Mouse (Mus musculus) large intestine, adult 2 months (tissue): ENCODE results near the gene Zbtb20. TPM values are rescaled to one million over a fixed set of nuclear protein-coding genes. Genes with fewer than 3 reads are reported as not detected.

ENCODE experiments used
- DNase-seq: peaks from one replicate; pipeline ENCODE4 v3.0.0-alpha.2; 2012; ENCODE audit warnings: low read depth, low spot score
- WGBS: fragments of 180-500 bp; shearing (Covaris S2); methylation state at CpG from one replicate; pipeline ENCODE4 v1.1.7; 2018; 5-methylcytosine and 5-hydroxymethylcytosine counted together
- polyA plus RNA-seq: library from polyadenylated mRNA; depleted of rRNA; stranded (reverse); fragments of >200 nt; gene quantifications from 2 replicates; pipeline ENCODE4 v1.2.3, GENCODE M21; 2012

Zbtb20 gene
- polyA plus RNA-seq, 1 experiment: 2.9 TPM

DNA sequence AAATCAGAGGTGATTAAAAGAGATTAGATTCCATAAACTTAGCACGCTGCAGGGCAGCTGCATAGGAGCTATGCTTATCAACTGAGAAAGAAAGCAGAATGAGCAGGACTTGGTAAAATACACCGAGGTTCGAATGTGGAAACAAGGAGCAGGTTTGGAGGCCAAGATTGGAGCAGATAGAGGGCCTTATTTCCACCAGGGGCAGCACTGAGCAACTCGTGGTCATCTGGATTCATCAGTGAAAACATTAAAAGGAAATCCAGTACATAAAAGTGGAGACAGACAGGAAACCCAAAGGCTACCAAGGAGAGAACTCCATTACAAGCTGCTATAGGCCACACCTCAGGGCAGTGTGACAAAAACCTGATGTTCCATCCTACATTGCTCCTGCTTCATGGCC, 686.3 kb downstream of the Zbtb20 start:
- no peak for DNase-seq
- WGBS: 83% methylated on average over 4 of the region's 4 CpGs

DNA sequence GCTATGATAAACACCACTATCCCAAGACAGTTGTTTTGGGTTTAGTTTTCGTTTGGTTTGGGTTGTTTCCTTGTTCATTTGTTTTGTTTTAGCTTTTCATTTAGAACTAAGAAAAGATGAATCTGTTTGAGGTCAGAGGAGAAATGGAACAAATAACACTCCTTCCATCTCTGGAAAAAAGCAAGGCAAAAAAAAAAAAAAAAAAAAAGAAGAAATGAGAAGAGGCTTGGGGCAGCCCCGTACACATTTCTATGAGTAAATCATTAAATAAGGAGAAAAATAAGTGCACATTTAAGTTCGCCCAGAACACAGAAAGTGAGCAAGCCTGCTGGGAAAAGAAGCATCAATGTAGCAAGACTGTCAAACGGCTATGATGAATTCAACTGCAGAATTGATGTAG, 690.2 kb downstream of the Zbtb20 start:
- WGBS: 72% methylated on average over 4 of the region's 4 CpGs

DNA sequence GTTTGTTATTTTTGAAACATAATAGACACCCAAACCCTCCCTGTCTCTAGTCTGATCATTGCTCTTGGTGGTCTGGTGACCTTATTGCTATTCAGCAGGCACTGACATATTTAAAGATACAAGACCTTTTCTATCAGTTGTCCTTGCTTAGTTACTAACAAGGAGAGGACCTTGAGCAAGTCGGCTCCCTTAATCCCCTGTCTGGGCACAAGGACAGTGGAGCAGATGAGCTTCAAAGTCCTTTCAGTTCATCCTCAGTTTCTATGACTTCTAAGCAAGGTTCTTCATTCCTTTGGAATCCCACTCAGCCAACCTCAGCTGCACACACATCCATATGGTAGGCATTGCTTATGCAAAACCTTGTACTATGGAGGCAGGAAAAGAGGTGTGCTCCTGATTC, 690.8 kb downstream of the Zbtb20 start:
- WGBS: 76% methylated on average over 1 of the region's 1 CpGs
- no peak for DNase-seq

More for the DNA sequence above, 690.2 kb downstream of the Zbtb20 start:
- no peak for DNase-seq

DNA sequence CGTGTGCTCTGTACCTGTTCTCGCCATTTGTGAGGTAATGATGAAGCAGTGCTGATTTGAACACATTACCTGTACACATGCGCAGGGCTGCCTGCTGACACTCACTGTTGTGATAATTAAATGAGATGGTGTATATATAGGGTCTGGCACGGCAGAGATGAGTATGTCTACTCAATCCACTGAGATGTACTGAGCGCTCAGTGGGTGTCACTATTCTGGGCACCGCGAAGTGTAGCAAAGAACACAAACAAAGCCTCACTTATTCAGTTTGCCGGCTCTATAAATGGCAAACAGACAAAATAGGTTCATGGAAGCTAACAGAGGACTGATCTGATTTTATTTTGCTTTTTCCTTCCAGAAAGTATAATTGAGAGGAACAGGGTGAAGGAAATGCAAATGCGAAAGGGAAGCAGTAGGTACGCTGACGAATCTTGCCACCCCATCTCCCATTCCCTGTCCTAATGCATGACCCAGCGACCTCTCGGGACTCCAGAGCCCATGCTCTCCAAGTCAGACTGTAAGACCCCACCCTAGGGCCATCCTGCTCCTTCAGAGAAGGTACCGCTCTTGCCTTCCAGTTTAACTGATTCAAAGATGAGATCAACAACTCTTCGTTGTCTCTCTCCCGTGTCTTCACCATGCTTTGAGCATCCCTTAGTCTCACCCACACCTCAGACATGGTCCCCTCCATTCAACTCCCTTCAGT, 695.8 kb downstream of the Zbtb20 start:
- WGBS: 91% methylated on average over 16 of the region's 16 CpGs
- no peak for DNase-seq

DNA sequence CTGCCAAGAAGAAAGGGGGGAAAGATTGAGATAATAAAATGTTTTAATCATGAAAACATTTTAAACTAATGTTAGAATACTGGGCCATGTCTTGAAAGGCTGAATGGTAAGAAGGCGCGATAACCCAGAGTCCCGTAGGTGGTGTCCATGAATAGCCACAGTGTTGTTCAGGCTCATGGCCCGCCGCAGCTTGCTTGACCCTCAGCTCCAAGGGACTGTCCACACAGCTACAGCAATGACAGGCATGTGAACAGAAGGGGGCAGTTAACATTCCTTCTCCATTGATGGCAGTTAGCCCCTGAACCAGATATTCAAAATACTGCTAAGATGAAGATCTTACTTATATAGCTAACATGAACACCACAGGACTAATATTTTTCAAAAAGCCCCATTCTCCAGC, 696.5 kb downstream of the Zbtb20 start:
- DNase-seq: no peak
- WGBS: 85% methylated on average over 5 of the region's 5 CpGs

DNA sequence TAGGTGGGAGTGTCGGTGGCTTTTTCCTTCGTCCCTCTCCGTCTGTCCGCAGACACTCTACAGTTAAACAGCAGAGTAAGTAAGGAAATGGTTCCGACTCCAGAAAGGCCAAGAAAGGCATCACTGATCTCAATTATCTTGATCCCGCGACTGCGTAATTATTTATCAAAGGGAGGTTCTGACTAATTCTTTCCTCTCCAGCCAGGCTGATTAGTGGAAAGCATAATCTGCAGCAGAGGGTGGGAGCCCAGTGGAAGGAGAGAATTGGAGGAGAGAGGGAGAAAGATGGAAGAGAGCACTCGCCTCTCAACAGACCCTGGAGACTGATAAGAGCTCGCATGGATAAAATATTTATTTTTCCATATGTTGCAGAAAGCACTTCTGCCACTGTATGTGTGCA, 697.1 kb downstream of the Zbtb20 start:
- WGBS: 69% methylated on average over 10 of the region's 10 CpGs
- DNase-seq: no peak

DNA sequence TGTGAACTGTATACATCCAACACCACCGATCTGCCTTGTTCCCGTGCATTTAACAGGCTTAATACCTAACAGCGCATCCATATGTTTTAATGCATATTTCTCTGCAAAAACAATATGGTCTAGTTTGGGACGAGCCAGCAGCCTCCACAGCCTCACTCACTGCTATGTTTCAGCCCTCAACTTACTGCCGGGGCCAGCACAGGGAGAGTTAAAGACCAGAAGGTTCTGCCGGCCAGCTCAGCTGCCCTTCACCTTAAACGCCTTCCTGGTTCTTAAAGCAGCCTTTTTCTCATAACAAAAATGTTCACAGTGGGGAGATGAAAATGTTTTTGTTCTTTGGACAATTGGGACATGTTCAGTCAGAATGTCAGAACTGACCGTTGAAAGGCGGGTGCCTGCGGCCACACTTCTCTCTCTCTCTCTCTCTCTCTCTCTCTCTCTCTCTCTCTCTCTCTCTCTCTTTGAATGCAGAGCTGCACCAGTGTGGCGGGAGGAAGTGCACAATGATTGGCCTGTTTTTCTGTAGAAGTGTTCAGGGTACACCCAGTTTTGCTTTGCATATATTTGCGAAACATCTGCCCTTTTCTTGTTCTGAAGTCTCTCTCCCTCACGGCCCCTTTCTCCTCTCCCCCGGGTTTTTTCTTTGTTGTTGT, 697.6 kb downstream of the Zbtb20 start:
- 62% methylated on average over 14 of the region's 14 CpGs for WGBS
- DNase-seq: no peak

DNA sequence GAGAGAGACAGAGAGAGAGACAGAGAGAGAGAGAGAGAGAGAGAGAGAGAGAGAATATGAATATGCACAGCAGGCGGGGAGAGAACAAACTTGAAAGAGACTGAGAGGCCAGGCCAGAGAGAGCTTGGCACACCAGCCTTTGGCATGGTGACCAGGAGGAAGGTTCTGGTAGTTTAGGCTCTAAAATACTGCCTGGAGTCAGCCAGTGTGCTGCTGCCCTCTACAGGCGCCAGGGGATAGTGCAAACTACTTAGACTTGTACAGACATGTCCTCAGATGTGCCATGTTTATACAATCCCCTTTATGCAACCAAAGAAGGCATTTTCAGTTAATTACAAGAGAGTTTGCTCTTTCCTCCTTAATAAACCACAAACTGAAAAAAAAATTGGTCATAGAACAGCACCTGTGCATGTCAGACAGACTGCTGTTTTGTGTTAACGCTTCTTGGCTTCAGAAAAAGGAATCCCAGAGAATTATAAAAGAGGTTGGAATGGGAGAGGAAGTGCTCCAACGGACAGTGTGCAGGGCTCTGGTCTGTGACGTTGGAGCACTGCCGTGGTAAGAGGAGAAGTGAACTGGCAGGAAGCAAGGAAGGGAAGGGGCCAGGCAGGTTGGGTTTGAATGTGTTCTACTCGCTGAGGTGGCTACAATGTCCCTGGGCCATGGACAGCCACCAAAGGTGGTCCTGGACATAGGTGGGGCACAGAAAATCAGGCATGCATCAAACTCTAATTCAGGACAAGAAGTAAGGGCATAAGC, 698.5 kb downstream of the Zbtb20 start:
- peak; percentile 33 for DNase-seq
- 41% methylated on average over 7 of the region's 7 CpGs for WGBS

DNA sequence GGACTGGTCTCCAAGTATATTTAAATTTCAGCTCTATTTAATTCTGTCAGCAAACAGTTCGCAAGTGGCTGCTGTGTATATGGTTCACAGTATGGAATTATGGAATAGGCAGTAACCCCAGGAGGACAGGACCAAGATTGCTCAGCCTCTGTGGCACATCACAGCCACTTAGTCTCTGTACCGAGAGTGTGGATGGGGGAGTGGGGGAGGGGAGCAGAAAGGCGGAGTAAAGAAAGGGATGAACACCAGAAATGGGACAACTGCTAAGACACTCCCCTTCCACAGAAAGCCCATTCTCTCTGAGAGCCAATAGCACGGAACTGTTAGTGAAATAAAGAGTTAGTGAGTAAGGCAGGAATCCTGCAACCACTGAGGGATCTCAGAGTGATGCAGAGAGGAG, 699.4 kb downstream of the Zbtb20 start:
- 75% methylated on average over 4 of the region's 4 CpGs for whole genome bisulfite sequencing

DNA sequence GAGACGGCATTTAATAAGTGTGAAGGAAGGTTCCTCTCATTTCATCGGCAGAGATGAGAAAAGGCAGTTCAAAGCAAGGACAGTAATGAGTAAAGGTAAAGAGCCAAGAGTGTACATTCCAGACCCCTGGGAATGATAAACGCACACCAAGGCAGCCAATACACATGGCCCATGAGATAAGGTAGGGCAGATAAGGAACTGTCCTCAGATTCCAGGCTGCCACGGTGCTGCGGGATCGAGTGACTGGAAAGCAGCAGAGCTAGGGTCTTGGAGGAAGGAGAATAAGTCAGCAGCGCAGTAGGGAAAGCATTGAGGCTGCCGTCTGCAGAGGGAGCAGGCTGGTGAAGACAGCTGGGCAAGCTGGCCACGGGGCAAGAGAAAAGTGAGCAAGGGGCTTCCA, 699.8 kb downstream of the Zbtb20 start:
- WGBS: 83% methylated on average over 9 of the region's 9 CpGs
- no peak for DNase-seq

More for the DNA sequence above, 699.4 kb downstream of the Zbtb20 start:
- no peak for DNase-seq

DNA sequence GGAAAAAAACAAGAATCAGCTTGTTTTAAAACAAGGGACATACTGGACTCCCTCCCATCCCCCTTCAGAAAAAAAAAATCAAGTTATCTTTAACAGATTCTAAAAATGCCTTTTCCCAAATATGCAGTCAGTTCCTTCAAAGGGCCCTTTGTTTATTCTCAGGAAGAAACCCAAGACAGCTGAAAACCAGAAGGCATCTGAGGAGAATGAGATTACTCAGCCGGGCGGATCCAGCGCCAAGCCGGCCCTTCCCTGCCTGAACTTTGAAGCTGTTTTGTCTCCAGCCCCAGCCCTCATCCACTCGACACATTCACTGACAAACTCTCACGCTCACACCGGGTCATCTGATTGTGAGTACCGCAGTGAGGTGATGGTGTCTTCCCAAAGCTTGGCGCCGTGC, 701.7 kb downstream of the Zbtb20 start:
- peak; percentile 47 for DNase-seq
- WGBS: 12% methylated on average over 10 of the region's 10 CpGs

DNA sequence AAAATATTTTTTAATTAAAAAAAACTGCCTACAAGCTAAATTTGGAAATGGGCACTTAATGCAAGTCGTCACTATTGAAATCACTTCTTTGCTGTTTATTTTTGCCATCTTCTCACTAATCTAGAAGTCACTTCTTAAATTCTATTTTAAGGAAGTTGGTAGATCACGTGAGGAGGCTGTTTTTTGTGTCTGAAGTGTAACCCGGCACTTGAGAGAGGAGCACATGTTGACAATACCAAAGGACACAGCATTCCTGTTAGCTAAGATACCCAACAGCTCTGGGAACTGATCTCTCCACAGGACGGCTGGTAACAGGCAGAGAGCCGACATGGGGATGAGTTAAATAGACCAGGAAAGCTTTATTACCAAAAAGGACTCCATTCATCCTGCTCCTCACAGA, 702.7 kb downstream of the Zbtb20 start:
- WGBS: 72% methylated on average over 5 of the region's 5 CpGs
- DNase-seq: no peak

DNA sequence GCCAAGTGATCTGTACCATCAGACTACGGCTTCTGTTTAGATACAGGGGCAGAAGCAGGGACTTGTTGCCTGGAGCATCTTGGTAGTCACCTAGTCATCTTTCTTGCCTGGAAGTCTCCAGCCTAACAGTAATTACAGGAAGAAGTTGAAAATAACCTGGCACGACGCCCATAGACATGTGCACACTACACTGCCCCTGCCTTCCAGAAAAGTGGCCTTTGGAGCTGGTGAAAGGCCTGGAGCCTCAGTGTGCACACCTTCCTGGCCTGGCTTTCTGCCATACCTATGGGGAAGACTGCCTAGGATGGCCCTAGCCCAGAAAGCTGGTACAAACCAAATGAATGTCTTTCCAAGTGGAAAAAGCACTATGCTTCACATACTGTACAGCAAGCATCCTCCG, 703.4 kb downstream of the Zbtb20 start:
- peak; percentile 53 for DNase-seq
- 47% methylated on average over 4 of the region's 4 CpGs for WGBS

DNA sequence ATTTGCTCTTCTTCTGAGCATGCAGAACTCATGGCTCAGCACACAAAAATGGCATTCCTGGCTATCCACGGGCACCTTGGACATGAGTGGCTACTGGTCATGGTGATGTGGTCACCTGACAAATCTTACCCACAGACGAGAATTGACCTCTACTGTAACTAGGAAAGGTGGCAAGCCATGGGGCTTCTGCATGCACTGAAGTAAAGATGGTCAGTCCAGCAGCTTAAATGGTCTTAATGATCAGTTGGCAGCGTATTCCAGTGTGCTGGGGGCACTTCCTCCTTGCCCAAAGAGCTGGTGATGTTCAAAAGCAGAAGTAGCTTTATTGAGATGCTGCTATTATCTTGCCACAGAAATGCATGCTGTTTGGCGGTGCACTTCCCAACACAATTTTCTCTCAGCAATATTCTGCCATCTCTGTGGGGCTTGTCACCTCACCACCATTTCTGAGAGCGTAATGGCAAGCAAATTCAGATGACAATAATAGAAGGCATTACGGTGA, 704.7 kb downstream of the Zbtb20 start:
- DNase-seq: no peak
- 92% methylated on average over 6 of the region's 6 CpGs for WGBS

DNA sequence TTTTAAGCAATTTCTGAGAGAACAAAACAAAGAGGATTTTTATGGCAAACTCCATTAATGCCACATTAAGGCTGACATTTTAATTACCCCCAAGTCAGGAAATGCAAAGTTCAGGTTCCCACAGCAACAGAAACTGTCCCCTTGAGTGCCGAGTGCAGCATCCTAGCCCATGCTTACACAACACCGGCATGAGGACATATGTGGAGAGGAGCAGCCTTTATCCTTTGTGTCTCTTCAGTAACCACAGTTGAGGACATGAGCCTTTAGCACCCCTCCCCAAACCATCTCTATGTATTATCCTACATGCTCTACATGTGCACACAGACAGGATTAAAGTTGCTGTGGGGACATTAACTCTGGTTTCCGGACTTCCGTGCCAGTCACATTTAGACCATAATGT, 705.9 kb downstream of the Zbtb20 start:
- no peak for DNase-seq
- WGBS: 79% methylated on average over 4 of the region's 4 CpGs

DNA sequence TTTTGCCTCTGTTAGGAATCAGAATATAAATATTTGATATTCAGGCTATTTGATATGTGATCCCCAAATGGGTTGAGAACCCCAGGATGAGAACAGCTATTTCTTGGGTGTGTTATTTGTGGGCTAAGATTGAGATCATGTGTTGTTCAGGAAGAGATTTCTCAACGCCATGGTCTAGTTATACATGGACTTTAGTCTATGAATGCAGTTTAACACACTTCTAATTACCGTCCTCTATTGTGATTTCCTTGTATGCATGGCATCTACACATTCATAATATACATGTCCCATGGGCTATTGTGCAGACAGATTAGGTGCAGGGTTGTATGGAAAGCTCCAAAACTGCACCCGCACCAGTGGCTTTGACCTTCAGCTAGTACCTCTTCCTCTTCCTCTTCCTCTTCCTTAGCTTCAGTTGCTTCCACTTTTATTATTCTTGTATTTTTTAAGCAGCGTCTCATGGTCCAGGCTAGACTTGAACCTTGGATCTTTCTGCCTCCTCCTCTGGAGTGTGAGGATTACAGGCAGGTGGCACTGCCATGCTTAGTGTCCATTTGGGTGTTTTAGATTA, 711.3 kb downstream of the Zbtb20 start:
- WGBS: 36% methylated on average over 4 of the region's 4 CpGs
- DNase-seq: no peak

DNA sequence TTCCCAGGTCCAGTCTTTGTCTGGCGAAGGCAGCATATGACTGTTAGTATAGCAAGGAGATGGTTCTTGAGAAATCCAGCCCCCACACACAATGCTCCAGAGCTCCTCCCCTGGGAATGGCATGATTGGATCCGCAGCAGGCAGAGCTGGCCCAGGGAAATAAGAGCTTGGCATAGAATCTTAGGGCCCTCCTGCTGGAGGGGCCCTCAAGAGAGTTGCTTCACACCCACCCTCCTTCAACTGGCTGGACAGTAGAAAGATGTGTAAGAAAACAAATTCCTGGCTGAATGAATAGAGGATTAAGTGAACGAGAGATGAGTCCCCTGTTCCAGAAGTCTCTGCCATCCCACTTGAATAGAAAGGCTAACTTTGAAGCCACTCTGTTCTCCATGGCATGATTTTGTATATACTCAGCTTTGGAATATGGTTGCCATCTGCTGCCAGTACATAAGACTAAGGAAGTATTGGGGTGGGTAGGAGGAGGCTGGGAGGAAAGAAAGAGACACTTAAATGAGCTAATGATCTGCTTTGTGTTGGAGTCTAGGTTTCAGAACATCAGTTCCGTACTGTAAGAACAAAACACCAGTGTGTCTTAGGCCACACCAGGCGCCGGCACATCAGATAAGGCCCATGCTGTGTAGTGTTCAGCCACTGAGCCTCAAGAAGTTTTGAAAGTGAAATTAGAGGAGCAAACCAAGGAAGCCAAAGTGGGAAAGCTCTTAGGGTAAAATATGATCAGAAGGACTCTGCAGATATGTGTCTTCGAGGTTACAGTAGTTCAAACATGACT, 715.2 kb downstream of the Zbtb20 start:
- 80% methylated on average over 7 of the region's 7 CpGs for WGBS
- no peak for DNase-seq

DNA sequence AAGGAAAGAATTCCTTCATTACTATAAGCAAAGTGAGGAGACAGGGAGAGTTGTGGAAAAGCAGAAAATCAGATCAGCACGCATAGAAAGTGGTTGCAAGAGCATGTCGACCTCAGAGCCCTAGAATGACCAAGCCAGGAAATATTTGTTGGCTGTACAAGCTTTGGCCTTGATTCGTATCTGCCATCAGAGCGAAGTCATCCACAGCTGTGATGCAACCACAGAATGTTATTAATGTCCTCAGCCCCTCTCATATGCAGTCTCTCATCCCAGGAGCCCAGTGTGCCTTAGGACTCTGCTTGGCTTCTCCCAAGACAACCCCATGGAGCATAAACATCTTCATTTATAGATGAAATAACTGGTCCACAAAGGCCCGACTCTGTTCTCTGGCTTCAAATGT, 716.4 kb downstream of the Zbtb20 start:
- DNase-seq: no peak
- WGBS: 61% methylated on average over 5 of the region's 5 CpGs

DNA sequence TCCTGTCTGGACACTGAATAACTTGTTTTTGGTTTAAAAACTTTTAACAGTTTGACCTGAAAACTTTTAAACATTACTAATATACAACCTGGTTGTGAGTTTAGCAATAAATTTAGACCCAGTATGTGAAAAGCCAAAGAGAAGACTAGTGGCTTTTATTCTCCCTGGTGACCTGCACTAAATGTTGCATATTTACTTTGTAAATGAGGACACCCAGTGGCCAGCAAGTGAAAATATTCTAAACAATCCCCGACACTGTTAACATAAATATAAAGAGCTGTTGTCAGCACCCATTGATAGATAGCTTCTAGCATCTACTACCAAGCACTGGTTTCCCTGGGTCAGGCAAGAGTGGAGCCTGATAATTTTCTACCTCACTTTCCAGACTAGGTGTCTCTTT, 717.1 kb downstream of the Zbtb20 start:
- 12% methylated on average over 1 of the region's 1 CpGs for WGBS

More for the DNA sequence above, 717.1 kb downstream of the Zbtb20 start:
- DNase-seq: no peak
